Mouse (Mus musculus): ENCODE measurements around the gene St3gal4. TPM values are rescaled to one million over a fixed set of nuclear protein-coding genes. Genes with fewer than 3 reads are reported as not detected.

The St3gal4 gene
- total and polyA plus RNA-seq, 3 experiments, result 18.6 to 45.7 (median 31.6) TPM

DNA sequence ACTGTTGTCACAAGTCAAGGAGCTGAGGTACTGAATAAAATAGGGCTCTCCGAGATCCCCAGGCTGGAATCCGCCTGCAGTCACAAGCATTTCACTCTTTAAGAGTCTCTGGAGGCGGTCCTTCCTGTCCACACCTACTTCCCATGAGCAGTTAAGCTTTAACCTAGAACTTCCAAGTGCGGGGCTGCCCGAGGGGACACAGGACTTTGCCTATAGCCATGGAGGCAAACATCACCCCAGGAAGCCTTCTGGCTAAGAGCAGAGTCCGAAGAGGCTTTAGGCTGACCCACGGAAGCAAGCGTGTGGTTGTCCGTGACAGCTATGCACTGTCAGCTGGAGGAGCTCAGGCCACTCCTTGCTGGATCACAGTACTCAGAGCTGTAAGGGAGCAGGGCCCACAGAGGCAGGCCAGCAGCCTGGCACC lies 9.9 kb upstream of the St3gal4 start:
- no peak for DNase-seq

DNA sequence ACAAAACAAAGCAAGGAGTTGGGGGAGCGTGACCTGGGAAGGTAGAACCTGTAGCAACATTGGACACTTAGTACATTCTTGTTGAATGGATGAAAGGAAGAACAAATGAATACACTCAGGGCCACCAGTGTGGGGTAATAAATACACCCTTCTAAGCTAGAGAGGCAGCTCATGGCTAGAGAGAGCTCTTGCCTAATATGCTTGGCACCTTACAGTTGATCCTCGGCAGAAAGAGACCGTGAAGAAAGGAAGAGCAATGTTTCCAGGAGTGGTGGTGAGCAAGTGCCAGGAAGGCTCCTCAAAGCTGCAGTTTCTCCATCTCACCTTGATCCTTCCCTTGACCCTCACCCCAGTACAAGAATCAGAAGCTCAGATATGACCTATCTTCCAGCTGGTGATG lies 9.5 kb upstream of the St3gal4 start:
- no peak for DNase-seq

DNA sequence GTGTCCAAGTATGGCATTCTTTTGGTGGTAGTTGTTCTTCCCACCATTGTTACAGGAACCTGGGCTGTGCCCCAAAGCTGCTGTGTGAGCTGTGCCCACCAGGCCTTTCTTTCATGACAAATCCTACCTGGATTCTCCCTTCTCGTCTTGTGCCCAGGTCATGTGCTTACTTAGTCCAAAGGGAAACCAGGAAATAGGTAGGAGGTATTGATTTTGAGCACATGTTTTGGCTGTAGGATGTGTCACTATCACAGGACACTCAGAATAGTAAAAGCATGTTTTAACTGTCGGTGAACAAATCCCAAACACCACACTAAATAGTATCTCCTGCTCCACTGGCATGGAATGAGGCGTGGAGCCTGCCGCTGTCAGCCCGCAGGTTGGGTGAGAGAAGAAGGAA lies 8.5 kb upstream of the St3gal4 start:
- no peak for DNase-seq

DNA sequence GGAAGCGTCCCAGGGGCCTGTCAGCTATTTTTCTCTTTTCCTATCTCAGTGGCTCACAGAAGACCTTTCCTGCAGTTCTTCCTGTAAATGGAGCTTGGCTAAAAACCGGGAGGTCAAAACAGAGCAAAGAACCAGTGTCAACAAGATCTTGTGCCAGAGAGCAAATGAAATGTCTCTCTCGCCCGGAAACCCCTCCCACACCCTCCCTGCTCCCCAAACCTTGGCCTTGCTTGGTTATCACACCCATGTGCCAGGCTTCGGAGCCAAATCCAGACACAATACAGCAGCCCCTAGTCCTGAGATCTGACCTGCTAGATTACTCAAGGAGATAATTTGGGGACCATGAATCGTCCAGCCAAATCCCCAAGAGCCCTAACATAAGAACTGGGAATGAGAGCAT lies 8.1 kb upstream of the St3gal4 start:
- peak; percentile 69 for DNase-seq

DNA sequence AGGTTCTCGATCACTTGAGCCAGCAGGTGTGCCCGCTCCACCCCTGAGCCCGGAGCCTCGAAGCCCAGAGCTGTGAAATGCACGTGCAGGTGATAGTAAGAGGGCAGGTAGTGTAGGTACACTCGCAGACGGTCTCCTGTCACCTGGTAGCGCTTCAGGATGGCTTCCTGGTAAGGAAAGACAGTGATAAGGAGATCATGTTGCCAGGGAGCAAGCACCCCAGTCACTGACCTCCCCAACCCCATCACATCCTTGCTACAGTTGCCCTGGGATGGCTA lies 5.5 kb upstream of the St3gal4 start:
- no peak for DNase-seq

DNA sequence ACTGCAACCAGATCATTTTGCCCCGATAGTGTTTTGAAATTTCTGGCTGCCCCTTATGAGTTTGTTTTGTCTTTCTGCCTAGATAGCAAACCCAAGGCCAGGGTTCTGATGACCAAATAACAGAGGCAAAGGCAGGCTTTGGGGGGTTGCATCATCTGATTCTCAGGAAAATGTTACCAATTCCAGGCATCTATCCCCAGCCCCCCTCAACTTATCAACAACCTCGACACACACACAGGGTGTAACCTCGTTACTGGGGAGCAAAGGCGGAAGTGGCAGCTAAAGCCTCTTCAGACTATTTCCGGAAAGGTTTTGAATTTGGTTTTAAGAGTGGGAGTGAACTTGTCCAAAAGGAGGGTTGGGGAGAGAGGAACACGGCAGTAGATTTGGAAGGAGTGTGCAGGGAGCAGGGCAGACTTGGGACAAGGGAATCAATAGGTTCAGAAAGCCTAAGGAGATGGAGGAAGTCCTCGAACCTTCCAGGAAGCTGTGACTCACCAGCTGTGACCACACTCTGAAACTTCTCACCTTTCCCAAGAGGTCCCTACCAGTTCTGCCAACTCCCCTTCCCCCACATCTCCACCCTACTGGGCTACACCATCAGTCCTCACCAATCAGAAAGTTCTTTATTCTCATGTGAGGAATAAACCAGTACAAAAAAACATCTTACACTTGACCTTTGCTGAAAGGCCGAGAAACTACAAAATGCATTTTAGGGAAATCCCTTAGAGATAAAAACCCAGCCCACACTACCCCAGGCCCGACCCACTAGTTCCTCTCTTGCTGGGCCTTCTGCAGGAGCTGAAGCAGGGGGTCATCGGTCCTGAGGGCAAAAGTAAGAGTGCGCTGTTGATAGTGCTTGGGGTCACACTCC lies 5.0 kb upstream of the St3gal4 start:
- peak; percentile 69 for DNase-seq

DNA sequence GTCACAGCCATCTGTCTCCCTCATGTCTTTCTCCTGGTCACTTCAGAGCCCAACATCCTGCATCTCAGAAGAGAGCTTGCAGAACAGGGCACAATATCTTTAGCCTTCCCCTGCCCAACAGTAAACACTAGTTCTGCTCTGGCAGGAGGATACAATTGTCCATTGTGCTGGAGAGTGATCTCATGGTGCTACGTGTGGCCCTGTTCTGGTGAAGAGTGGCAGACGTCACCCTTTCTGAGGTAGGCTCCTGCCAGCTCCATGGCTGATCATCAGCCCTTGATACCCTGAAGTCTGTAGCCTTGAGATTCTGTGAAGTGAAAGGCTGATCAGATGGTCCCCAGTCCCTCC lies 4.4 kb upstream of the St3gal4 start:
- no peak for DNase-seq

DNA sequence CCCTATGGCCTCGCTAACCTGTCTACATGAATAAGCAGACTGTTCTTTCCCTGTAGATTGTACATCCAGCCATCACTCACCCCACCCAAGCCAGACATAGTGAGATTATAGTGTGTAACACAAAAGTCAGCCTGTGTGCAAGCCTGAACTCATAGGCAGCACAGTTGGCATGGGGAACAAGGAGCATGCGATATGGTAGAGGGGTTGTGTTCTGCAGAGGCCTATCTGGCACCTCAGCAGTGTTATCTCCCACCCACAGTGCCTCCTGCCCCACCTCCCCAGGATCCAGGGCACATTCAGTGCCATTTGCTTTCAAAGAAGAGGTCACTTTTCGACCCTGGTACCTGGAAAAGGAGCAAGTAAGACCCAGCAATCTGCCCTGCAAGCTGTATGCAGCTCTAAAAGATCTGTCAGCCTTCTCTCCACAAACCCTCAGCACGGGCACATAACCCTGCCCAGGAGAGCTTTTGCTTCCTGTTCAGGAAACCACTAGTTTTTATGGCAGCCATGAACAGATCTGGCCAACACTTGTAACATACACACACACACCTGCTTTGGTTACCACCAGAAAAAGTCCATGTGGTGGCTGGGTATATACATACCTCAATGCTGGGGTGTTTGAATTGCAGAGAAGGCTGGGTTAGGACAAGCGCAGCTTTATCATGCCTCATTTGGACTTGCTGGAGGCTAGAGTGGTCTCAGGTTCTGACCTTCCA lies 3.6 kb upstream of the St3gal4 start:
- no peak for DNase-seq

DNA sequence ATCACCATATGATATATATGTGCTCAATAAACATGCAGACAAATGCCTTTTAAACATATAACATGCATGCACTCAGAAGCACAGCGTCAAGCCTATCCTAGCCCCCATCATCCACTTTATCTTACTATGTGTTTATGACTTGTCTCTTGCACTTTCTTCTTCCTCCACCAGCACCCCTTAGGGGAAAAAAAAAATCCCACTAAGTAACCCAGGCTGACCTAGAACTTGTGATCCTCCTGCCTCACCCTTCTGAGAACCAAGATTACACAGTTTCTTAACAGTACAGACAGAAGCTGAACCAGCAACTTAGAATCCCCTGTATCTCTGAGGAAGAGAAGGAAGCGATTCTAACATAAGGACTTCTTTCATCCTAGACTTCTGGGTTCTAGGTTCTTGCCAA lies 505 bp downstream of the St3gal4 start:
- DNase-seq, result no peak

DNA sequence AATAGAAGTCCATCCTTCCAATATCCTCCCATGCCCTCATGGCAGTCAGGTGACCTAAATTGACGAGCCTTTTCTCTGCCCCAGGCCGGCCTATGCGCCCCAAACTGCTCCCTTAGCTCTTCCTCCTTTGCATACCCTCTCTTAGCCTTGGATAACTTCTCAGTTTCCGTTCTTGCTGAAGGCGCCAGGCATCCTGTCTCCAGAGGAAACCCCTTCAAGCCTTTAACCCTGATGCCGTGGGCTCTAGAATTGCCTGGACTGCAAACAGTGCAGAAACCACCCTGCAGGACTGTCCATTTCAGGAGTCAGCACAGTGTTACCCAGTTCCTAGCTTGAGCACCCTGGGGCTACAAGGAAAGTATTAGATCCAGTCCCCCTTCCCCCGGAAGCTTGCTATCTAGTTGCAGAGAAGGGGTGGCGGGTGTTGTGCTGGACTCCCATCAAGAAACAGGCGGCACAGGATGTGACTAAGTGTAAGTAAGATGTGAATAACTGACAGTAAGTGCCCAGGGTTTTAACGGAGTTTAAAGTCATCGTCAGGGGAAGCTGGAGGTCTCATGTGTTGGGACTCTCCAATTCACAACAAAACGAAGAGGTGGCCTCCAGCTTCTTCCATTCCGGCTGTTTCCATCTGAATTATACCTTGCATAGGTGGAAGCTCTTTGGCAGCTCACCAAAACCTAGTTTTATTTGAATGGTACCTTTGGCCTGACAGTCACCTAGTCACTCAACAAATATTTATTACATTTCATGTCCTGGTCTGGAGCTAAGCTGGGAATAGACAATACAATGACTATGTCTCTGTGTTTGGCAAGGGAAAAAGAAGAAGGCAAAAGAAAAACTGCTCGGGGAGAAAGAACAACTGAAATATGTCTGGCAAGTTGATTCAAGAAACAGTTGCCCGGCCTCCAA lies 1.4 kb downstream of the St3gal4 start:
- peak; percentile 73 for DNase-seq

DNA sequence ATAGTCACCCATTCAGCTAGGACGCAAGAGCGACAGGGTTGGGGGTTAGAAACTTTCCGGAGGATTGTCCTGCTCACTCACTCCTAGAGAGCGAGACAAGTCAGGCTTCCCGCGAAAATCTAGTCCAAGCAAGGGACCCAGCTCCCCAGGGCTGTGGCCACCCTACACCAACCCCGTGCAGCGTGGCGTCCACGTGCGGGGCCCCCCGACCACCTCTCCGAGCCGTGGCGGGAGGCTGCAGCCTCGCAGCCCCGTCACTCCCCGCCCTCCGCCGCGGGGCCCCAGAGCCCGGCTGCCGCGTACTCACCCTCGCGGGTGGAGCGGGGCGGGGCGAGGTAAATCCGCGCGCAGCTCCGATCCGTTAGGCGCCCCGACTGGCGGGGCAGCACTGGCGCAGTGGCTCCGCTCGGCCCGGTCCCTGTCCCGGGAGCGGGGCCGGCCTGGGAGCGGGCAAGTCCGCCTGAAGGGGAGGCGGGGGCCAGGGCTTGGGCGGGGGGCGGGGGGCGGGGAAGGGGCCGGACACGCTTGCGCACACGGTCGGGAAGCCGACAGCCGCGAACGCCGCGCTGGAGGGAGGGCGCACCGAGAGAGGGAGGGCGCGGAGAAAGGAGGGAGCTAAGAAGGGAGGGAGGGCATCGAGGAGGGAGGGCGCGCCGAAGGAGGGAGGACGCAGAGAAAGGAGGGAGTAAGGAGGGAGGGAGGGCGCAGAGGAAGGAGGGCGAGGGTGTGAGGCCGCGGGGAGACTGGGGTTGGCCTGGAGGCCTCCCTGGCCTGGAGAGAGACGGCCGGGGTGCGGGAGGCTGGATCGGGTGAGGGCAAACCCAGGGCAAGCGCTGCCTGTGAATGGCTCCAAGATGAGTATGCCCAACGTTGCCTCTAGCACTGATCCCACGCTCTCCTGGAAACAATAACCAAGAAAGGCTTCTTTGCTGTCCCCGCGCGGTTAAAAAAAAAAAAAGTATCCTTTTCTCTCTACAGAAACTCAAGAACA lies 2.4 kb downstream of the St3gal4 start:
- peak; percentile 93 for DNase-seq

DNA sequence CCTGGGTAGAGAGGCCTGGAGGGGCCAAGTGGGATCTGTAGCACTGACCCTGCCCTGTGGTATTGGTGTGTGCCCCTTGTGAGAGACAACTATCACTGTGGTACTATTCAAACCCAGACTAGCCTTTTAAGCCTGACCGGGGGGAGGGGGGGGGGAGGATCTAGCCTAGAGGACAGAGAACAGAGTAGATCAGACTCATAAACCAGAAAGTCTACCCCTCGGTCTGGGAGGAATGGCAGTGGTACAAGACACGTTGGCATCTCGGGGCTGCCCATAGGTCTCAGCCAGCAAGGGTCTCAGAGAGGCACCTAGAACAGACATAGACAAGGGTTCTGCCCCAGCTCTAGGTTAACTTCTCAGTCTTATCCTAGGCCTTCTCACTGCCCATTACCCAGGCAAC lies 3.3 kb downstream of the St3gal4 start:
- no peak for DNase-seq

DNA sequence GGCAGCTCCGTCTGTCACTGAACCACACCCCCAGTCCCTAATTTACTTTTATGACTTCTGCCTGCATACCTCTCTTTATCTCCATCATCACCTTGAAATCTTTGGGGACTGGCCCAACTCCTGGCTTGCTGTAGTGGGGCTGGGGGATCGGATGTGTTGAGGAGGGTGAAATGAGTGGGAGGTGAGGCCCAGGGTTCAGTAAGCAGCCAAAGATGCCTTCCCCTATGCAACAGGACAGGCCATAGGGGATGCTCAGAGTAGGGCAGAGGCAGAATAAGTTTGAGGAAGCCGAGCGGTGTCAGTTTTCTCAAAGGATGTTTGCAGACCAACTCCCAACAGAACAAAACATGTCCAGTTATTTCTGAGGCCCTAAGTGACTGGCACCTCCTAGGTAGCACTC lies 3.8 kb downstream of the St3gal4 start:
- no peak for DNase-seq

DNA sequence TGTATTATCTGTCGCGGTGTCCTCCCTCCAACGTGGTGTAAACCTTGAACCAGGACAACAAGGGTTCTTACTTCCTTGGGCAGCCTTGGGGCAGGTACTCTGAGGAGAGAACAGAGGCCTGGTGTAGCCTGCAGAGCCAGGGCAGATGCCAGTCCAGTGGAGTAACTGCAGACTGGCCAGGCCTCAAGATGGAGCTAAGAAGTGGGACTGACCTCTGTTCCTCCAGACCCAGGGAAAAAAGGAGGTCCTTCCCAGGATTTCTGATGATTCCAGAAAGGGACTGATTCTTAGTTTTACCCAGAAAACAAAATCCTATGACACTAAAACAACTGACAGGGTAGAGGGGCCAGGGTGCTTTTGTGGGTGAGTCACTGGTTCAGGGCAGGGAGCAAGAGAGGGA lies 4.8 kb downstream of the St3gal4 start:
- DNase-seq, result no peak

DNA sequence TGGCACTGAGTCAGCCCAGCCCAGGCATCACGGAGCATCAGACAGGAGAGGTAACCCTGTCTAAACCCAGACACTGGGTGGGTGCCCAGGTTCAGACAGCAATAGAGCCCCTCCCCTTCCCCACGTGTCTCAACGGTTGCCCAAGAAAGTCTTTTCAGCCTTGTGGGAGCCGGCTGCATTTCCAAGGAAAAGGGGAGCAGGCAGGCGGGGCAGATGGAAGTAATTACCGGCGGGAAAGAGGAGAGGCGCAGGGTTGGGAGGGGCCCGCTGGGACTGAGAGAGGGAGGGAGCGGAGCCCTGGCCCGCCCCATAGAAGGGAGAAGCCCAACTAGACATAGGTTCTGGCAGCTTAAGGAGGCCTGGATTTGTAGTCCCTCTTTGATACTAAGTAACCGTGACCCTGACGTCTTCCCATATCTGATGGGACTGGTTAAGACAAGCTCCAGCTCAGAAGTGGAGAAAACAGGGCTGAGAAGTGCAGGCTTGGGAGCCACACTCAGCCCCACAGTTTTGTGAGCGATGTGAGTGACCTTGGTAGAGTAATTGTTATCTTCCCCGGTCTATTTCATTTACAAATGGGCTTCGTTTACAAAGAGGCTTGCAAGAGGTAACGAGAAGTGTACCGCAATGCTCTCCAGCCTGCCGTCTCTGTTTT lies 7.0 kb downstream of the St3gal4 start:
- DNase-seq, result peak; percentile 64

DNA sequence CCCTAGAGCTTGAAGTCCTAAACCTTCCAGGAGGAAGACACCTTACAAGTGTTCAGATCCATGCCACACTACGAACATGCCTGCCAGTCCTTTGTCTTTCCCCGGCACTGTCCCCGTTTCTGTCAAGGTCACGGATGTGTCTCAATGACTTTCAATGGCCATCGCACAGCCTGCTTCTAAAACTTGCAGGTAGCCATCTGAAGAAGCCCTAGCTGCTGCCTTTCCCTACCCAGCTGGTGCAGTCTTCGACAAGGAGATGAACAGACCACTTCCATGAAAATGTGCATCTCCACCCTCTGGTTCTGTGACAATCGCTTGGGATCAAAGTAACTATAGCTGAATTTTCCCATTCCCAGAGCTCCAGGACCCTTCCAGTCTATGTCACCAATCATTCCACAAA lies 7.6 kb downstream of the St3gal4 start:
- DNase-seq, result no peak

DNA sequence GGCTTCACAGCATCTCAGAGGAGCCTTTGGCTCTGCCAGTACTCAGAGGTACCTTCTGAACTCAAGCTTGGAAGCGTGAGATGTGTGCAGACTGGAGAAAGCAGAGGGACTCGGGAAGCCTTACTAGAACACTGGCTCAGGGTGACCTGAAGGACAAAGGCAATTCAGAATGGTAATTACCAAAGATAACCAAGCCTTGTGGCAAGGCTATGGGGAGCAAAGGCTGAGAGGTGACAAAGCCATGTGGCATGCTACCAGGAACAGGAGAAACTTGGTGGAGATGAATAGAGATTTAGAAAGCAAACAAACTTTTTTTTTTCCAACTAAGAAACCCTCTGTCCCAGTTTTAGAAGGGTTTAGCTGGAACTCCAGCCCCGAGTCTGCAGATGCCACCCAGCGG lies 8.5 kb downstream of the St3gal4 start:
- peak; percentile 44 for DNase-seq

DNA sequence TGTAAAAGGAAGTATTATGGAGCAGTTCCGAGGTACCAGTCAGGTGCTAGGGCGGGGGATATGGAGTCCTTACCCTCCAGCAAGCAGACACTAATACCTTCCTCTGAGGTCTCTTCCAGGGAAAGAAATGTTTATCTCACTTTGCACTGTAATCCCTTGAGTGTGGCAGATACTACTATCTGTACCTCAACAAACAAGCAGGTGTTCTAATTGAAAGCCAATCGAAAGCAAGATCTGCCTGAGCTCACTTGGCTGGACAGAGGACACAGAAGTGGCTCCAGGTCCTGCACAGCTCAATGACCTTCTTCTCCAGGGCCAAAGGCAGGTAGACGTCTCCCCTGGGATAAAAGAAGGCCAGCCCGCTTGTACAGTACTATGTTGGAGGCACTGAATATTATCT lies 9.0 kb downstream of the St3gal4 start:
- DNase-seq, result no peak

DNA sequence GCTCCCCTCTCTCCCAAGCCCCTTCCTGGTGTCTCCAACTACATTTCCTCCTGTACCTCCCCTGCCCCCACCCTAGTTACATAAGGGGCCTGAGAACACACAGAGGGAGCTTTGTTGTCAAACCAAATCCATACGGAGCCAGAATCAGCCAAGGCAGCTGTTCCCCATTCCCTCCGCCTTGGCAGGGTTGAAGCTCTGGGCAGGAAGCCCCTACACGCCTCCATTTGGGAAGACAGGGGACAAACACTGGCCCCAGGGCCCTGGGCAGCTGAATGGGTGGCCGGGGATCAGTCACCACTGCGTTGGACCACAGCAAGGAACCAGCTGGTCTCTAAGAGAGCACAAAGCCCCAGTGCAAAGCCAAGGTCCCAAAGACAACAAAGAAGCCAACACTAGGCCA lies 10.2 kb downstream of the St3gal4 start:
- peak; percentile 27 for DNase-seq

DNA sequence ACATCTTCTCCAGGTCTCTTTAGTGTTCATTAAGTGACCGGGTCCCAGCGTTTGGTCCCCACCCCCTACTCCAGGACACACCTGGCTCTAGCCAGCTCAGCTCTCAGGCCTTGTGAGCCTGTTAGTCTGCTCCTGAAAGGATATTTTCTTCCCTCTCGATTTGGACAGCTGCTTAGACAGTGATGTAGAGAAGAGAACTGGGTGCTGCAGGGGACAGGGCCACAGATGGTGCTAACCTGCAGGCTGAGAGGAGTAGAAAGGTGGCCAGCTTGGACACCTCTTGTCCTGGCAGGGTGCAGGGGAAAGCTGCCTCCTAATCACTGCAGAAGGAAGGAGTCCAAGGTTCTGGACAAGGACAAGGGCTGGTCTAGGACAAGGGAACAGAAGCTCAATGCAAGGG lies 11.0 kb downstream of the St3gal4 start:
- DNase-seq, result no peak

DNA sequence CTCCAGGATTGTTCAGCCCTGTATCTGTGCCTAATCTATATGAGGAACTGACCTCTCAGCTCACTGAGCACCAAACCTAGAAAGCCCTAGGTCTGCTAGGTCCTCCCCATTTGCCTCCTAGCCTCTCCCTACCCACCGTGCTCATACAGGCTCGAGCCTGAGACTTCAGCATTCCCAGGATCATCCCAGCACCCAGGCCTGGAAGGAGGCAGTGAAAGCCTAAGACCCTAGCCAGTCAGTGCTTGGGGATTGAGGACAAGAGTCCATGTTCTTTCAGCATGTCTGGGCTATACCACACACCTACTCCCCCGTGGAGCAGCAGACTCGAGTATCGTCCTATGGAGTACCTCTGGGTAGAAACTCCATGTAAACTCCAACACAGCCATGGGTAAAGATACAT lies 11.7 kb downstream of the St3gal4 start:
- no peak for DNase-seq

All from adrenal gland, adult 2 months (tissue).